ENCODE assay signal across 8 mouse cellular contexts in genomic region chr2:173159354-173160311, GRCm38 (mm10). TPM values are rescaled to one million over a fixed set of nuclear protein-coding genes. Genes with fewer than 3 reads are reported as not detected.
A peak's percentile ranks its signal among the peaks of the same experiment; 100 is the strongest.
DNase-seq lines count a peak whose midpoint lies in the region; ATAC-seq and TF ChIP-seq lines count a peak whose summit lies in the region.

No protein-coding gene starts in this region.

- H3K4me1 ChIP-seq in forebrain, embryonic 13.5 days, result peaks cover 8% of the 10 kb centered on the region
- no peaks in the 10 kb centered on the region for H3K4me1 ChIP-seq in hindbrain, embryonic 14.5 days (replicated peaks; ENCODE audit: control insufficient read depth, insufficient read depth, low read length)
- H3K4me1 ChIP-seq in limb, embryonic 12.5 days (replicated peaks), result peaks cover 29% of the 10 kb centered on the region
- no peaks in the 10 kb centered on the region for H3K4me1 ChIP-seq in midbrain, embryonic 15.5 days
- H3K4me1 ChIP-seq in stomach, embryonic 16.5 days (ENCODE audit: control insufficient read depth, insufficient read depth, low read length), result peaks cover 7% of the 10 kb centered on the region; the same call in 1 of the 2 replicates

- ATAC-seq in forebrain, embryonic 13.5 days, result peak; percentile 68
- ATAC-seq in hindbrain, embryonic 14.5 days (ENCODE audit: low FRiP score), result peak; percentile 54; the same call in 1 of the 2 replicates
- peak; percentile 84 for ATAC-seq in limb, embryonic 12.5 days (ENCODE audit: insufficient number of reproducible peaks, insufficient read depth, low FRiP score, low TSS enrichment, low read depth)
- ATAC-seq in midbrain, embryonic 15.5 days (replicated peaks), result peak; percentile 65; the same call in 1 of the 2 replicates
- ATAC-seq in stomach, embryonic 16.5 days (ENCODE audit: insufficient read depth, low FRiP score), result peak; percentile 84

- H3K4me3 ChIP-seq in layer of hippocampus, adult 2 months, result no peak overlapping the region
- no peak overlapping the region for H3K4me3 ChIP-seq in forebrain, embryonic 13.5 days
- H3K4me3 ChIP-seq in hindbrain, embryonic 14.5 days (replicated peaks; ENCODE audit: low read length), result no peak overlapping the region
- H3K4me3 ChIP-seq in limb, embryonic 12.5 days (replicated peaks), result no peak overlapping the region
- H3K4me3 ChIP-seq in midbrain, embryonic 15.5 days, result no peak overlapping the region
- no peak overlapping the region for H3K4me3 ChIP-seq in stomach, embryonic 16.5 days (replicated peaks; ENCODE audit: low read length)

- no peak overlapping the region for H3K27ac ChIP-seq in layer of hippocampus, adult 2 months
- no peak overlapping the region for H3K27ac ChIP-seq in forebrain, embryonic 13.5 days
- no peak overlapping the region for H3K27ac ChIP-seq in hindbrain, embryonic 14.5 days
- peak overlapping the region; percentile 88 for H3K27ac ChIP-seq in limb, embryonic 12.5 days
- H3K27ac ChIP-seq in midbrain, embryonic 15.5 days, result no peak overlapping the region
- H3K27ac ChIP-seq in stomach, embryonic 16.5 days (ENCODE audit: low read length), result peak overlapping the region; percentile 83

- no peaks in the 10 kb centered on the region for H3K9me3 ChIP-seq in forebrain, embryonic 13.5 days (replicated peaks)
- H3K9me3 ChIP-seq in hindbrain, embryonic 14.5 days (ENCODE audit: control insufficient read depth, low read length), result no peaks in the 10 kb centered on the region
- no peaks in the 10 kb centered on the region for H3K9me3 ChIP-seq in limb, embryonic 12.5 days
- no peaks in the 10 kb centered on the region for H3K9me3 ChIP-seq in midbrain, embryonic 15.5 days
- H3K9me3 ChIP-seq in stomach, embryonic 16.5 days (replicated peaks; ENCODE audit: control insufficient read depth, low read length), result no peaks in the 10 kb centered on the region

- H3K9ac ChIP-seq in forebrain, embryonic 13.5 days, result no peak overlapping the region
- H3K9ac ChIP-seq in hindbrain, embryonic 14.5 days, result no peak overlapping the region
- H3K9ac ChIP-seq in limb, embryonic 12.5 days (replicated peaks), result no peak overlapping the region
- H3K9ac ChIP-seq in midbrain, embryonic 15.5 days, result no peak overlapping the region
- H3K9ac ChIP-seq in stomach, embryonic 16.5 days (ENCODE audit: low read length), result peak overlapping the region; percentile 49

- WGBS in forebrain, embryonic 13.5 days, result 57% methylated on average over 24 of the region's 24 CpGs
- 52% methylated on average over 24 of the region's 24 CpGs for WGBS in hindbrain, embryonic 14.5 days
- 24% methylated on average over 24 of the region's 24 CpGs for WGBS in limb, embryonic 12.5 days
- WGBS in midbrain, embryonic 15.5 days, result 53% methylated on average over 24 of the region's 24 CpGs
- WGBS in stomach, embryonic 16.5 days, result 32% methylated on average over 24 of the region's 24 CpGs

- H3K27me3 ChIP-seq in forebrain, embryonic 13.5 days, result no peaks in the 10 kb centered on the region
- H3K27me3 ChIP-seq in hindbrain, embryonic 14.5 days (ENCODE audit: control insufficient read depth, insufficient read depth, low read length), result no peaks in the 10 kb centered on the region
- H3K27me3 ChIP-seq in limb, embryonic 12.5 days, result peaks cover 7% of the 10 kb centered on the region; the same call in 1 of the 2 replicates
- no peaks in the 10 kb centered on the region for H3K27me3 ChIP-seq in midbrain, embryonic 15.5 days (replicated peaks)
- H3K27me3 ChIP-seq in stomach, embryonic 16.5 days (ENCODE audit: control insufficient read depth, insufficient read depth, low read length), result no peaks in the 10 kb centered on the region; the same call in 1 of the 2 replicates

- no peaks in the 10 kb centered on the region for H3K36me3 ChIP-seq in forebrain, embryonic 13.5 days (ENCODE audit: poor library complexity, severe bottlenecking)
- no peaks in the 10 kb centered on the region for H3K36me3 ChIP-seq in hindbrain, embryonic 14.5 days (replicated peaks; ENCODE audit: control insufficient read depth, insufficient read depth)
- H3K36me3 ChIP-seq in limb, embryonic 12.5 days, result no peaks in the 10 kb centered on the region
- H3K36me3 ChIP-seq in midbrain, embryonic 15.5 days (replicated peaks), result no peaks in the 10 kb centered on the region
- no peaks in the 10 kb centered on the region for H3K36me3 ChIP-seq in stomach, embryonic 16.5 days (ENCODE audit: control insufficient read depth, insufficient read depth, low read length)

- peak; percentile 93 for TF ChIP-seq CTCF in layer of hippocampus, adult 2 months (conservative IDR thresholded peaks at IDR 0.05)

- H3K4me2 ChIP-seq in forebrain, embryonic 13.5 days, result no peak overlapping the region
- H3K4me2 ChIP-seq in hindbrain, embryonic 14.5 days (replicated peaks), result no peak overlapping the region; the same call in 1 of the 2 replicates
- peak overlapping the region; percentile 17; the same call in 1 of the 2 replicates for H3K4me2 ChIP-seq in limb, embryonic 12.5 days
- peak overlapping the region; percentile 21; the same call in 1 of the 2 replicates for H3K4me2 ChIP-seq in midbrain, embryonic 15.5 days
- H3K4me2 ChIP-seq in stomach, embryonic 16.5 days (ENCODE audit: low read depth, low read length), result peak overlapping the region; percentile 25; the same call in 1 of the 2 replicates

- DNase-seq in layer of hippocampus, adult 2 months (ENCODE audit: low spot score in 2 of 2), result peak; percentile 41 to 54
- DNase-seq in layer of hippocampus, adult 9-10 months (ENCODE audit: low spot score), result no peak
- peak; percentile 86 for DNase-seq in adrenal gland, postnatal 14 days
- DNase-seq in hindbrain, embryonic 14.5 days (ENCODE audit: low spot score), result peak; percentile 77

RNA-seq across cellular contexts. Expression of gene Pck1, which starts 6.8 kb away (rescaled TPM):
- total RNA-seq in layer of hippocampus, adult 2 months (2021), result not detected
- 1,355 and 1,486 TPM in 2 replicates for total RNA-seq in adrenal gland, postnatal 14 days (2021)
- not detected in 2 replicates for polyA plus RNA-seq in forebrain, embryonic 13.5 days (2015; fragmentation: Nextera tagmentation; extraction: Ambion mirVana)
- not detected in 2 replicates for polyA plus RNA-seq in hindbrain, embryonic 14.5 days (2014; fragmentation: Nextera tagmentation; extraction: Ambion mirVana)
- 0.08 TPM in 1 of 2 replicates, not detected in the other for polyA plus RNA-seq in limb, embryonic 12.5 days (2016; fragmentation: Nextera tagmentation; extraction: Ambion mirVana)
- not detected in 2 replicates for polyA plus RNA-seq in midbrain, embryonic 15.5 days (2015; fragmentation: Nextera tagmentation; extraction: Ambion mirVana)
- 2.0 and 2.3 TPM in 2 replicates for polyA plus RNA-seq in stomach, embryonic 16.5 days (2015; fragmentation: Nextera tagmentation; extraction: Ambion mirVana)

RNA-seq across cellular contexts. Expression of gene Ctcfl, which starts 40.3 kb away (rescaled TPM):
- not detected for total RNA-seq in layer of hippocampus, adult 2 months (2021)
- total RNA-seq in adrenal gland, postnatal 14 days (2021), result 0.15 TPM in 2 replicates
- polyA plus RNA-seq in forebrain, embryonic 13.5 days (2015; fragmentation: Nextera tagmentation; extraction: Ambion mirVana), result 0.05 and 0.14 TPM in 2 replicates
- 0.05 TPM in 1 of 2 replicates, not detected in the other for polyA plus RNA-seq in hindbrain, embryonic 14.5 days (2014; fragmentation: Nextera tagmentation; extraction: Ambion mirVana)
- polyA plus RNA-seq in limb, embryonic 12.5 days (2016; fragmentation: Nextera tagmentation; extraction: Ambion mirVana), result 0.13 TPM in 2 replicates
- 0.05 and 0.14 TPM in 2 replicates for polyA plus RNA-seq in midbrain, embryonic 15.5 days (2015; fragmentation: Nextera tagmentation; extraction: Ambion mirVana)
- polyA plus RNA-seq in stomach, embryonic 16.5 days (2015; fragmentation: Nextera tagmentation; extraction: Ambion mirVana), result 0.17 and 0.43 TPM in 2 replicates

RNA-seq across cellular contexts. Expression of gene Zbp1, which starts 59.1 kb away (rescaled TPM):
- total RNA-seq in layer of hippocampus, adult 2 months (2021), result under 1 TPM in 1 of 2 experiments, not detected in 1; 0.28 TPM
- total RNA-seq in adrenal gland, postnatal 14 days (2021), result 2.6 and 4.3 TPM in 2 replicates
- polyA plus RNA-seq in forebrain, embryonic 13.5 days (2015; fragmentation: Nextera tagmentation; extraction: Ambion mirVana), result not detected in 2 replicates
- 0.27 TPM in 1 of 2 replicates, not detected in the other for polyA plus RNA-seq in hindbrain, embryonic 14.5 days (2014; fragmentation: Nextera tagmentation; extraction: Ambion mirVana)
- polyA plus RNA-seq in limb, embryonic 12.5 days (2016; fragmentation: Nextera tagmentation; extraction: Ambion mirVana), result not detected in 2 replicates
- polyA plus RNA-seq in midbrain, embryonic 15.5 days (2015; fragmentation: Nextera tagmentation; extraction: Ambion mirVana), result 0.22 and 1.1 TPM in 2 replicates
- 0.70 and 1.0 TPM in 2 replicates for polyA plus RNA-seq in stomach, embryonic 16.5 days (2015; fragmentation: Nextera tagmentation; extraction: Ambion mirVana)

Comparison
In these comparisons a context has a peak if more than half of its experiments do, and no peak if none do; other contexts are left out.
1. H3K27ac ChIP-seq: peak in limb, embryonic 12.5 days (single experiment) and stomach, embryonic 16.5 days (single experiment); none in layer of hippocampus, adult 2 months (single experiment), forebrain, embryonic 13.5 days (single experiment), hindbrain, embryonic 14.5 days (single experiment) and midbrain, embryonic 15.5 days (single experiment).
2. H3K4me2 ChIP-seq: peak in limb, embryonic 12.5 days (single experiment), midbrain, embryonic 15.5 days (single experiment) and stomach, embryonic 16.5 days (single experiment); none in forebrain, embryonic 13.5 days (single experiment) and hindbrain, embryonic 14.5 days (single experiment).
3. Peak in every context shown above with its lines, with median percentiles within 50 percentile points of each other: ATAC-seq.